Mouse (Mus musculus): Measurements from ENCODE around the gene Nfkbib. TPM values are rescaled to one million over a fixed set of nuclear protein-coding genes. Genes with fewer than 3 reads are reported as not detected.

Gene Nfkbib
- polyA plus RNA-seq, 1 experiment from 2014 or later: 38.9 TPM

- 93% methylated on average over 9 of the region's 9 CpGs for WGBS
- Histone ChIP-seq H3K4me1 (ENCODE audit: control insufficient read depth, insufficient read depth, low read length) (peaks cover 14% of the 10 kb centered on the region), H3K9ac (replicated peaks; ENCODE audit: low read depth, low read length) (no peak overlapping the region), H3K36me3 (ENCODE audit: control insufficient read depth, insufficient read depth, low read length) (peaks cover 4% of the 10 kb centered on the region; the same call in 1 of the 2 replicates), H3K4me2 (replicated peaks; ENCODE audit: low read depth, low read length) (no peak overlapping the region), H3K27ac (ENCODE audit: low read length) (no peak overlapping the region), H3K4me3 (ENCODE audit: low read depth, low read length) (no peak overlapping the region), H3K27me3 (ENCODE audit: control insufficient read depth, insufficient read depth, low read length) (no peaks in the 10 kb centered on the region), H3K9me3 (ENCODE audit: control insufficient read depth, low read depth, low read length) (no peaks in the 10 kb centered on the region)
- ATAC-seq (ENCODE audit: insufficient number of reproducible peaks, insufficient read depth, low FRiP score, low read depth): no peak
Observed at GRCm38 (mm10) chr7:28769414-28769958, 2.2 kb upstream of the Nfkbib start.

GRCm38 (mm10) chr7:28766910-28767309 lies 402 bp downstream of the Nfkbib start:
- H3K27ac ChIP-seq (ENCODE audit: low read length): no peak overlapping the region
- WGBS: 6% methylated on average over 14 of the region's 14 CpGs
- no peak for ATAC-seq (ENCODE audit: insufficient number of reproducible peaks, insufficient read depth, low FRiP score, low read depth)
- peak overlapping the region; percentile 43 for H3K9ac ChIP-seq (replicated peaks; ENCODE audit: low read depth, low read length)
- peaks cover 14% of the 10 kb centered on the region for H3K4me1 ChIP-seq (ENCODE audit: control insufficient read depth, insufficient read depth, low read length)
- peak overlapping the region; percentile 62 for H3K4me2 ChIP-seq (replicated peaks; ENCODE audit: low read depth, low read length)
- no peaks in the 10 kb centered on the region for H3K9me3 ChIP-seq (ENCODE audit: control insufficient read depth, low read depth, low read length)
- H3K4me3 ChIP-seq (ENCODE audit: low read depth, low read length): peak overlapping the region; percentile 79
- H3K27me3 ChIP-seq (ENCODE audit: control insufficient read depth, insufficient read depth, low read length): no peaks in the 10 kb centered on the region
- H3K36me3 ChIP-seq (ENCODE audit: control insufficient read depth, insufficient read depth, low read length): no peaks in the 10 kb centered on the region; the same call in 1 of the 2 replicates

- no peaks in the 10 kb centered on the region for H3K9me3 ChIP-seq (ENCODE audit: control insufficient read depth, low read depth, low read length)
- H3K4me2 ChIP-seq (replicated peaks; ENCODE audit: low read depth, low read length): peak within 1 kb of the TSS; percentile 66
- no peaks in the 10 kb centered on the region for H3K27me3 ChIP-seq (ENCODE audit: control insufficient read depth, insufficient read depth, low read length)
- peak within 1 kb of the TSS; percentile 45 for H3K9ac ChIP-seq (replicated peaks; ENCODE audit: low read depth, low read length)
- peaks cover 14% of the 10 kb centered on the region for H3K4me1 ChIP-seq (ENCODE audit: control insufficient read depth, insufficient read depth, low read length)
- under 1% methylated on average over 45 of the region's 45 CpGs for WGBS
- no peak within 1 kb of the TSS for H3K27ac ChIP-seq (ENCODE audit: low read length)
- H3K4me3 ChIP-seq (ENCODE audit: low read depth, low read length): peak within 1 kb of the TSS; percentile 79
- H3K36me3 ChIP-seq (ENCODE audit: control insufficient read depth, insufficient read depth, low read length): peaks cover 3% of the 10 kb centered on the region
- peak; percentile 98 for ATAC-seq (ENCODE audit: insufficient number of reproducible peaks, insufficient read depth, low FRiP score, low read depth)
Observed at GRCm38 (mm10) chr7:28766173-28766879, 986 bp downstream of the Nfkbib start, which contains the start of gene Sirt2. Sirt2 (plus strand) TSS chr7:28766735.

- Histone ChIP-seq H3K9me3 (ENCODE audit: control insufficient read depth, low read depth, low read length) (no peaks in the 10 kb centered on the region), H3K4me3 (ENCODE audit: low read depth, low read length) (no peak overlapping the region; the same call in 1 of the 2 replicates), H3K27ac (ENCODE audit: low read length) (no peak overlapping the region), H3K36me3 (ENCODE audit: control insufficient read depth, insufficient read depth, low read length) (peaks cover 11% of the 10 kb centered on the region), H3K27me3 (ENCODE audit: control insufficient read depth, insufficient read depth, low read length) (no peaks in the 10 kb centered on the region), H3K9ac (replicated peaks; ENCODE audit: low read depth, low read length) (no peak overlapping the region), H3K4me1 (ENCODE audit: control insufficient read depth, insufficient read depth, low read length) (peaks cover 14% of the 10 kb centered on the region), H3K4me2 (replicated peaks; ENCODE audit: low read depth, low read length) (peak overlapping the region; percentile 66)
- WGBS: 80% methylated on average over 6 of the region's 6 CpGs
- no peak for ATAC-seq (ENCODE audit: insufficient number of reproducible peaks, insufficient read depth, low FRiP score, low read depth)
Observed at GRCm38 (mm10) chr7:28765211-28765610, 2.1 kb downstream of the Nfkbib start.

GRCm38 (mm10) chr7:28761907-28762306 lies 5.4 kb downstream of the Nfkbib start:
- 87% methylated on average over 9 of the region's 9 CpGs for WGBS
- H3K4me2 ChIP-seq (replicated peaks; ENCODE audit: low read depth, low read length): no peak overlapping the region
- no peak overlapping the region for H3K9ac ChIP-seq (replicated peaks; ENCODE audit: low read depth, low read length)
- H3K27ac ChIP-seq (ENCODE audit: low read length): no peak overlapping the region
- no peaks in the 10 kb centered on the region for H3K27me3 ChIP-seq (ENCODE audit: control insufficient read depth, insufficient read depth, low read length)
- no peak overlapping the region for H3K4me3 ChIP-seq (ENCODE audit: low read depth, low read length)
- peaks cover 6% of the 10 kb centered on the region; the same call in 1 of the 2 replicates for H3K4me1 ChIP-seq (ENCODE audit: control insufficient read depth, insufficient read depth, low read length)
- H3K36me3 ChIP-seq (ENCODE audit: control insufficient read depth, insufficient read depth, low read length): peaks cover 11% of the 10 kb centered on the region
- no peaks in the 10 kb centered on the region for H3K9me3 ChIP-seq (ENCODE audit: control insufficient read depth, low read depth, low read length)
- no peak for ATAC-seq (ENCODE audit: insufficient number of reproducible peaks, insufficient read depth, low FRiP score, low read depth)

- no peak for ATAC-seq (ENCODE audit: insufficient number of reproducible peaks, insufficient read depth, low FRiP score, low read depth)
- H3K9me3 ChIP-seq (ENCODE audit: control insufficient read depth, low read depth, low read length): no peaks in the 10 kb centered on the region
- no peaks in the 10 kb centered on the region; the same call in 1 of the 2 replicates for H3K27me3 ChIP-seq (ENCODE audit: control insufficient read depth, insufficient read depth, low read length)
- no peak overlapping the region for H3K9ac ChIP-seq (replicated peaks; ENCODE audit: low read depth, low read length)
- no peak overlapping the region for H3K27ac ChIP-seq (ENCODE audit: low read length)
- peaks cover 11% of the 10 kb centered on the region for H3K36me3 ChIP-seq (ENCODE audit: control insufficient read depth, insufficient read depth, low read length)
- 83% methylated on average over 13 of the region's 13 CpGs for WGBS
- no peak overlapping the region for H3K4me2 ChIP-seq (replicated peaks; ENCODE audit: low read depth, low read length)
- H3K4me1 ChIP-seq (ENCODE audit: control insufficient read depth, insufficient read depth, low read length): peaks cover 6% of the 10 kb centered on the region; the same call in 1 of the 2 replicates
- H3K4me3 ChIP-seq (ENCODE audit: low read depth, low read length): no peak overlapping the region
Observed at GRCm38 (mm10) chr7:28758623-28759022, 8.7 kb downstream of the Nfkbib start.

GRCm38 (mm10) chr7:28756079-28756478 lies 11.2 kb downstream of the Nfkbib start, which contains the start of gene Ccer2:
Ccer2 (plus strand) TSS chr7:28756174.
- ATAC-seq (ENCODE audit: insufficient number of reproducible peaks, insufficient read depth, low FRiP score, low read depth): peak; percentile 35; the same call in 1 of the 2 replicates
- no peak within 1 kb of the TSS for H3K27ac ChIP-seq (ENCODE audit: low read length)
- no peaks in the 10 kb centered on the region; the same call in 1 of the 2 replicates for H3K27me3 ChIP-seq (ENCODE audit: control insufficient read depth, insufficient read depth, low read length)
- H3K36me3 ChIP-seq (ENCODE audit: control insufficient read depth, insufficient read depth, low read length): peaks cover 5% of the 10 kb centered on the region; the same call in 1 of the 2 replicates
- no peaks in the 10 kb centered on the region for H3K9me3 ChIP-seq (ENCODE audit: control insufficient read depth, low read depth, low read length)
- peaks cover 6% of the 10 kb centered on the region; the same call in 1 of the 2 replicates for H3K4me1 ChIP-seq (ENCODE audit: control insufficient read depth, insufficient read depth, low read length)
- peak within 1 kb of the TSS; percentile 6; the same call in 1 of the 2 replicates for H3K4me3 ChIP-seq (ENCODE audit: low read depth, low read length)
- no peak within 1 kb of the TSS for H3K9ac ChIP-seq (replicated peaks; ENCODE audit: low read depth, low read length)
- 4% methylated on average over 17 of the region's 17 CpGs for WGBS
- H3K4me2 ChIP-seq (replicated peaks; ENCODE audit: low read depth, low read length): peak within 1 kb of the TSS; percentile 18; the same call in 1 of the 2 replicates

GRCm38 (mm10) chr7:28749935-28750334 lies 17.4 kb downstream of the Nfkbib start:
- no peak for ATAC-seq (ENCODE audit: insufficient number of reproducible peaks, insufficient read depth, low FRiP score, low read depth)
- no peaks in the 10 kb centered on the region for H3K27me3 ChIP-seq (ENCODE audit: control insufficient read depth, insufficient read depth, low read length)
- H3K36me3 ChIP-seq (ENCODE audit: control insufficient read depth, insufficient read depth, low read length): peaks cover 7% of the 10 kb centered on the region; the same call in 1 of the 2 replicates
- H3K4me3 ChIP-seq (ENCODE audit: low read depth, low read length): no peak overlapping the region
- H3K4me1 ChIP-seq (ENCODE audit: control insufficient read depth, insufficient read depth, low read length): no peaks in the 10 kb centered on the region
- no peaks in the 10 kb centered on the region for H3K9me3 ChIP-seq (ENCODE audit: control insufficient read depth, low read depth, low read length)
- H3K9ac ChIP-seq (replicated peaks; ENCODE audit: low read depth, low read length): no peak overlapping the region
- H3K27ac ChIP-seq (ENCODE audit: low read length): no peak overlapping the region
- H3K4me2 ChIP-seq (replicated peaks; ENCODE audit: low read depth, low read length): no peak overlapping the region
- 89% methylated on average over 7 of the region's 7 CpGs for WGBS

Measured in stomach, embryonic 14.5 days (tissue).